Mouse (Mus musculus): ENCODE data around the gene Slc1a5. TPM values are rescaled to one million over a fixed set of nuclear protein-coding genes. Genes with fewer than 3 reads are reported as not detected.

The Slc1a5 gene
- polyA plus RNA-seq, 1 experiment from 2014 or later: 5.9 TPM

DNA sequence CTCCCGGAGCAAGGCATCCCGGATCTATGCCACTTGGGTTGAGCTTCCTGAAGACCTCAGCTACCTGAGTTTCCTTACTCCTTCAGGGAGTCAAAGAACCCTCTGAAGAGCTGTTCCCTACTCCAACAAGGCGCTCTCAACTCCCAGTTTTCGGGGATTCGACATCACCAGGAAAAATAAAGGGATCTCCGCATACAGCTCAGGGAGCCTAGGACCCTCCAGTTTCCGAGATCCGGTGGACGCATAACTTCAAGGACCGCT, 345 bp downstream of the Slc1a5 start:
- H3K9me3 ChIP-seq (ENCODE audit: control insufficient read depth, low read length): no peaks in the 10 kb centered on the region
- under 1% methylated on average over 10 of the region's 10 CpGs for WGBS
- H3K27me3 ChIP-seq (ENCODE audit: control insufficient read depth, insufficient read depth, low read length): no peaks in the 10 kb centered on the region
- ATAC-seq (ENCODE audit: low FRiP score) (peak; percentile 13; the same call in 1 of the 2 replicates), DNase-seq (ENCODE audit: low spot score) (peak; percentile 35)
- peak overlapping the region; percentile 99 for H3K4me2 ChIP-seq (replicated peaks)
- peak overlapping the region; percentile 61 for H3K9ac ChIP-seq
- no peaks in the 10 kb centered on the region for H3K36me3 ChIP-seq (replicated peaks; ENCODE audit: control insufficient read depth, insufficient read depth)
- H3K4me3 ChIP-seq (replicated peaks; ENCODE audit: low read length): peak overlapping the region; percentile 53
- no peak overlapping the region for H3K27ac ChIP-seq
- H3K4me1 ChIP-seq (replicated peaks; ENCODE audit: control insufficient read depth, insufficient read depth, low read length): peaks cover 27% of the 10 kb centered on the region

DNA sequence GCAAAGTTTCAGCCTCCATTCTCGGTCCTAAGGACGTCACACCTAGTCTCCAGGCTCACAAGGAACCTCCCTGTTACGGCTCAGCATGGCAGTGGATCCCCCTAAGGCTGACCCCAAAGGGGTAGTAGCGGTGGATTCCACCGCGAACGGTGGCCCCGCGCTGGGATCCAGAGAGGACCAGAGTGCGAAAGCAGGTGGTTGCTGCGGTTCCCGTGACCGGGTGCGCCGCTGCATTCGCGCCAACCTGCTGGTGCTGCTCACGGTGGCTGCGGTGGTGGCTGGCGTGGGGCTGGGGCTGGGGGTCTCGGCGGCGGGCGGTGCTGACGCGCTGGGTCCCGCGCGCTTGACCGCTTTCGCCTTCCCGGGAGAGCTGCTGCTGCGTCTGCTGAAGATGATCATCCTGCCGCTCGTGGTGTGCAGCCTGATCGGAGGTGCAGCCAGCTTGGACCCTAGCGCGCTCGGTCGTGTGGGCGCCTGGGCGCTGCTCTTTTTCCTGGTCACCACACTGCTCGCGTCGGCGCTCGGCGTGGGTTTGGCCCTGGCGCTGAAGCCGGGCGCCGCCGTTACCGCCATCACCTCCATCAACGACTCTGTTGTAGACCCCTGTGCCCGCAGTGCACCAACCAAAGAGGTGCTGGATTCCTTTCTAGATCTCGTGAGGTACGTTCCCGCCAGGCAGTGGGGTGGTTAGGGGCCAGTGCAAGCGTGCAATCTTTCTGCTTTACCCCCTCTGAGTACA, 845 bp downstream of the Slc1a5 start:
- peak overlapping the region; percentile 99 for H3K4me2 ChIP-seq (replicated peaks)
- WGBS: under 1% methylated on average over 60 of the region's 60 CpGs
- no peaks in the 10 kb centered on the region for H3K9me3 ChIP-seq (ENCODE audit: control insufficient read depth, low read length)
- ATAC-seq (ENCODE audit: low FRiP score) (peak; percentile 39; the same call in 1 of the 2 replicates), DNase-seq (ENCODE audit: low spot score) (no peak)
- no peaks in the 10 kb centered on the region for H3K36me3 ChIP-seq (replicated peaks; ENCODE audit: control insufficient read depth, insufficient read depth)
- no peak overlapping the region for H3K27ac ChIP-seq
- H3K4me1 ChIP-seq (replicated peaks; ENCODE audit: control insufficient read depth, insufficient read depth, low read length): peaks cover 27% of the 10 kb centered on the region
- no peaks in the 10 kb centered on the region for H3K27me3 ChIP-seq (ENCODE audit: control insufficient read depth, insufficient read depth, low read length)
- peak overlapping the region; percentile 61 for H3K9ac ChIP-seq
- H3K4me3 ChIP-seq (replicated peaks; ENCODE audit: low read length): peak overlapping the region; percentile 53

DNA sequence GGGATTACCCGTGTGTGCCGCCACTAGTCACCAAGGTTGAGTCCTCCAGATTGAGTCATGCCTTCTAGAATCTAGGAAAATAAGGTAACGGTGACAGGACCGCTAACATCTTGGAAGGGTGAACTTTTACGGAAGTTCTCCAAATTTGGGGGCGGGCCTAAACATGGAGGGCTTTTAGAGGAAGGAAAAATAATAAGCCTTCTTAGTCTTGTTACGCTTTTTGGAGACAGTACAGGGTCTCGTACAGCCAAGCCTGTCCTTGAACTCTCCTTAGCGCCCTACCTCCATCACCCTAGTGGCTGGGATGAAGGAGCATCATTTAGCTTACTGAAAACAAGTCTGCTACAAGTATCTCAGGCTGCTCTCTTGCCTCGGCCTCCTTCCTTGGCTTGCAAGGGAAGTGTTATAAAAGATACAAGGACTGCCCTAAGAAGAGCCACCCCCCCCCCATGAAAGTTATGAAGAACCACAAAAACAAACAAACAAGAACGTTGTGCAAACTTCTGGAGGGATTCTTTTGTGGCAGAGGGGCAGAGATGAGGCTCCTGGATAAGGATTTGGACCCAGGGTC, 1.5 kb downstream of the Slc1a5 start:
- Histone ChIP-seq H3K36me3 (replicated peaks; ENCODE audit: control insufficient read depth, insufficient read depth) (no peaks in the 10 kb centered on the region), H3K9me3 (ENCODE audit: control insufficient read depth, low read length) (no peaks in the 10 kb centered on the region), H3K27me3 (ENCODE audit: control insufficient read depth, insufficient read depth, low read length) (no peaks in the 10 kb centered on the region), H3K4me3 (replicated peaks; ENCODE audit: low read length) (peak overlapping the region; percentile 53), H3K27ac (no peak overlapping the region), H3K4me2 (replicated peaks) (peak overlapping the region; percentile 99), H3K9ac (peak overlapping the region; percentile 61), H3K4me1 (replicated peaks; ENCODE audit: control insufficient read depth, insufficient read depth, low read length) (peaks cover 27% of the 10 kb centered on the region)
- no peak for DNase-seq (ENCODE audit: low spot score)
- no peak for ATAC-seq (ENCODE audit: low FRiP score)
- 4% methylated on average over 11 of the region's 11 CpGs for WGBS

- Histone ChIP-seq H3K4me2 (replicated peaks) (peak overlapping the region; percentile 99), H3K27me3 (ENCODE audit: control insufficient read depth, insufficient read depth, low read length) (no peaks in the 10 kb centered on the region), H3K9ac (no peak overlapping the region), H3K36me3 (replicated peaks; ENCODE audit: control insufficient read depth, insufficient read depth) (no peaks in the 10 kb centered on the region), H3K9me3 (ENCODE audit: control insufficient read depth, low read length) (no peaks in the 10 kb centered on the region), H3K4me3 (replicated peaks; ENCODE audit: low read length) (0 out of 2 replicates have a peak overlapping the region, but pooled peaks have one; percentile 53), H3K27ac (no peak overlapping the region), H3K4me1 (replicated peaks; ENCODE audit: control insufficient read depth, insufficient read depth, low read length) (peaks cover 27% of the 10 kb centered on the region)
- 26% methylated on average over 10 of the region's 10 CpGs for WGBS
- DNase-seq (ENCODE audit: low spot score) (no peak), ATAC-seq (ENCODE audit: low FRiP score) (no peak)
Measured at GRCm38 (mm10) chr7:16783224-16783688, 2.1 kb downstream of the Slc1a5 start.

GRCm38 (mm10) chr7:16783758-16784415, 2.7 kb downstream of the Slc1a5 start:
- 48% methylated on average over 17 of the region's 17 CpGs for WGBS
- Histone ChIP-seq H3K9ac (no peak overlapping the region), H3K4me1 (replicated peaks; ENCODE audit: control insufficient read depth, insufficient read depth, low read length) (peaks cover 27% of the 10 kb centered on the region), H3K4me2 (replicated peaks) (peak overlapping the region; percentile 99), H3K27me3 (ENCODE audit: control insufficient read depth, insufficient read depth, low read length) (no peaks in the 10 kb centered on the region), H3K4me3 (replicated peaks; ENCODE audit: low read length) (0 out of 2 replicates have a peak overlapping the region, but pooled peaks have one; percentile 0), H3K27ac (no peak overlapping the region), H3K36me3 (replicated peaks; ENCODE audit: control insufficient read depth, insufficient read depth) (no peaks in the 10 kb centered on the region), H3K9me3 (ENCODE audit: control insufficient read depth, low read length) (no peaks in the 10 kb centered on the region)
- ATAC-seq (ENCODE audit: low FRiP score) (no peak), DNase-seq (ENCODE audit: low spot score) (no peak)

DNA sequence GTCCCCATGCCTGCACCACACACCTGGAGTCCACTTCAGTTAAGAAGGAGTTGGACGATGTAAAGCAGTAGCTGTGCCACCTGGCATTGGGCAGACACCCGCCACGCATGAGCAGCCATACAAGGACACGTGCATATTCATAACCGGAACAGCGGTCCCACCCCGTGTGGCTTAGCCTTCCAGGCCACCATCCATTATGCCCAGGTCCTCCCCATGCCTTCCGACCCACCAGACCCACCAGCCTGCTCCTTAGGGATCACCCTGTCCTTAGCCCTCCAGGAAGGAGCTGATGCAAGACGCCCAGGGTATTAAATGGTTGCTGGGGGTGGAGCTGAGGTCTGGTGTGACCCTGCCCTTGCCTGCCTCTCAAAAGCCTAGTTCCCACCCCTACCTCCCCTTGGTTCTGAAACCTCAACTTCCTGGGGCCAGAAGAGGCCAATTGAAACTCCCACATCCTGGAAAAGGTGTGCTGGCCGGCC, 3.4 kb downstream of the Slc1a5 start:
- H3K27ac ChIP-seq: no peak overlapping the region
- ATAC-seq (ENCODE audit: low FRiP score) (no peak), DNase-seq (ENCODE audit: low spot score) (no peak)
- 61% methylated on average over 10 of the region's 10 CpGs for WGBS
- no peaks in the 10 kb centered on the region for H3K27me3 ChIP-seq (ENCODE audit: control insufficient read depth, insufficient read depth, low read length)
- peaks cover 27% of the 10 kb centered on the region for H3K4me1 ChIP-seq (replicated peaks; ENCODE audit: control insufficient read depth, insufficient read depth, low read length)
- no peaks in the 10 kb centered on the region for H3K9me3 ChIP-seq (ENCODE audit: control insufficient read depth, low read length)
- H3K4me3 ChIP-seq (replicated peaks; ENCODE audit: low read length): no peak overlapping the region
- H3K4me2 ChIP-seq (replicated peaks): no peak overlapping the region
- no peak overlapping the region for H3K9ac ChIP-seq
- no peaks in the 10 kb centered on the region for H3K36me3 ChIP-seq (replicated peaks; ENCODE audit: control insufficient read depth, insufficient read depth)

DNA sequence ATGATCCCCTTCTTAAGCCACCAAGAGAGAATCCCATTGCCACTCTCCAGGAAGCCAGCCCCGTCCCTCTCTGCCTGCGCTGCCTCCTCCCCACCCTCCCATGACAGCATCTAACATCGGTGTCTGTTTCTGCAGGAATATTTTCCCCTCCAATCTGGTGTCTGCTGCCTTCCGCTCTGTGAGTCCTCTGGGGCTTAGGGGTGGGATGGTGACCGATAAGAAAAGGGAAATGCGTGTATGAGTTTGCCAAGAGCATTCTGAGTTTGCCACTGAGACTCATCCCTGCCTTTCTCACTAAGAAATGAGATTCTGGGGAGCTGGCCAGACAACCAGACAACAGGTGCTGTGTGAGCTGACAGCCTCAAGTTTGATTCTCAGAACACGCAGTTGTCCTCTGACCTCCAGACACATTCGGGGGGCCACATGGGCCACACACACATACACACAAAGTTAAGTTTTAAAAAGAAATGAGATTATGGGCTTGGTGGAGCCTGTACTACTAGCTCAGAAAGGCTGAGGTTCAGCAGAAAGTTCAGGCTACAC, 4.5 kb downstream of the Slc1a5 start:
- 86% methylated on average over 8 of the region's 8 CpGs for WGBS

DNA sequence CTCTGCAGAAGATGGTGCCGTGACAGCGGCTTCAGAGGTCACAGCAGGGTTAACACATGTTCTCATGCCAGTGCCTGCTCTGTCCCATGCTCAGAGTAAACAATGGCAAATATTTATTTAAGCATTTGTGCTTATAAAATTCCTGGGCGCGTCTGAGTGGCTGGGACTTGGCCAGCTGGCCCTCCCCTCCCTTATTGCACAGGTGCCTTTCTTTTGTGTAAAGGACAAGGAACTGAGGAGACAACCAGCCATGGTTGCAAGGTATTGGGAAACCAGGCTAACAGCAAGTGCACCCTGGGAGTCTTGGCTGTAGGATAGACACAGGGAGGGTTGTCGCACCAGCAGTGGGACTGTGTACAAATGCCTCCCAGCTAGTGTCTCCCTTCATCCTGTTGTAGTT, 11.2 kb downstream of the Slc1a5 start:
- Histone ChIP-seq H3K4me1 (replicated peaks; ENCODE audit: control insufficient read depth, insufficient read depth, low read length) (no peaks in the 10 kb centered on the region), H3K27me3 (ENCODE audit: control insufficient read depth, insufficient read depth, low read length) (no peaks in the 10 kb centered on the region), H3K36me3 (replicated peaks; ENCODE audit: control insufficient read depth, insufficient read depth) (no peaks in the 10 kb centered on the region), H3K9me3 (ENCODE audit: control insufficient read depth, low read length) (no peaks in the 10 kb centered on the region), H3K9ac (no peak overlapping the region), H3K4me2 (replicated peaks) (no peak overlapping the region), H3K4me3 (replicated peaks; ENCODE audit: low read length) (no peak overlapping the region), H3K27ac (no peak overlapping the region)
- DNase-seq (ENCODE audit: low spot score) (no peak), ATAC-seq (ENCODE audit: low FRiP score) (no peak)
- WGBS: 75% methylated on average over 5 of the region's 5 CpGs

More for the DNA sequence above, 4.5 kb downstream of the Slc1a5 start:
- Histone ChIP-seq H3K36me3 (replicated peaks; ENCODE audit: control insufficient read depth, insufficient read depth) (no peaks in the 10 kb centered on the region), H3K4me2 (replicated peaks) (no peak overlapping the region), H3K4me1 (replicated peaks; ENCODE audit: control insufficient read depth, insufficient read depth, low read length) (peaks cover 27% of the 10 kb centered on the region), H3K4me3 (replicated peaks; ENCODE audit: low read length) (no peak overlapping the region), H3K9me3 (ENCODE audit: control insufficient read depth, low read length) (no peaks in the 10 kb centered on the region), H3K9ac (no peak overlapping the region), H3K27me3 (ENCODE audit: control insufficient read depth, insufficient read depth, low read length) (no peaks in the 10 kb centered on the region), H3K27ac (no peak overlapping the region)
- no peak for ATAC-seq (ENCODE audit: low FRiP score)
- no peak for DNase-seq (ENCODE audit: low spot score)

DNA sequence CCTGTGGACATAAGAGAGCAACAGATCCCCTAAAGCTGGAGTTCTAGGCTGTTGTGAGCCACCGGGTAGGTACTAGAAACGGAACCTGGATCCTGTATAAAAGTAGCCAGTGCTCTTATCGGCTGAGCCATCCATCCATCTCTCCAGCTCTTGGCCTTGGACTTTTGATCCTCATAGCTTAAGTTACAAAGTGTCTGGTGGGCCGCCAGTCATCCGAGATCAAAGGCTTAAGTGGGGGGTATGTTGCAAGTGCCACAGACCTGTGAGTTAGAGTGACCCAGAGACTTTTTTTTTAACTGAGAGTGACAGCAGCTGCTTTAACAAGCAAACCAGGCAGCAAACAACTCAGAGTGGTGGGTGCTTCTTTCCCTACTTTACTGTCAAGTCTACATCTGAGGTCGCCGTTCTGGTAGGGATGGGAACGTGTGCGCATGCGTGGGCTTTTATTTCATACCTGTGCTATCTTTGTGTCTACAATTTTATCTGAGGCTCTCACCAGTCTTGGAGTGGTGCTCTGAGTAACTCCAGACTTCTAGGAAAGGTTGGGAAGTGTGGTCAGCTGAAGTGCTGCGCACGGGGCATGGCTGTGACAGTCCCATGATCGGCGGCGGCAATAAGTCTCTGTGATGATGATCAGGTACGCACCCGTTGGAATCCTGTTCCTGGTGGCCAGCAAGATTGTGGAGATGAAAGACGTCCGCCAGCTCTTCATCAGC, 12.0 kb downstream of the Slc1a5 start:
- ATAC-seq (ENCODE audit: low FRiP score): no peak
- H3K4me3 ChIP-seq (replicated peaks; ENCODE audit: low read length): no peak overlapping the region
- H3K9ac ChIP-seq: no peak overlapping the region
- H3K4me2 ChIP-seq (replicated peaks): no peak overlapping the region
- H3K27ac ChIP-seq: no peak overlapping the region
- no peaks in the 10 kb centered on the region for H3K36me3 ChIP-seq (replicated peaks; ENCODE audit: control insufficient read depth, insufficient read depth)
- H3K27me3 ChIP-seq (ENCODE audit: control insufficient read depth, insufficient read depth, low read length): no peaks in the 10 kb centered on the region
- 93% methylated on average over 19 of the region's 19 CpGs for WGBS
- no peaks in the 10 kb centered on the region for H3K9me3 ChIP-seq (ENCODE audit: control insufficient read depth, low read length)
- no peaks in the 10 kb centered on the region for H3K4me1 ChIP-seq (replicated peaks; ENCODE audit: control insufficient read depth, insufficient read depth, low read length)
- DNase-seq (ENCODE audit: low spot score): no peak

Measured in hindbrain, embryonic 14.5 days (tissue).